Mouse (Mus musculus): ENCODE measurements around the gene Ms4a3. TPM values are rescaled to one million over a fixed set of nuclear protein-coding genes. Genes with fewer than 3 reads are reported as not detected.

Ms4a3 gene
- total RNA-seq, 2 experiments from 2014 or later: not detected

DNA sequence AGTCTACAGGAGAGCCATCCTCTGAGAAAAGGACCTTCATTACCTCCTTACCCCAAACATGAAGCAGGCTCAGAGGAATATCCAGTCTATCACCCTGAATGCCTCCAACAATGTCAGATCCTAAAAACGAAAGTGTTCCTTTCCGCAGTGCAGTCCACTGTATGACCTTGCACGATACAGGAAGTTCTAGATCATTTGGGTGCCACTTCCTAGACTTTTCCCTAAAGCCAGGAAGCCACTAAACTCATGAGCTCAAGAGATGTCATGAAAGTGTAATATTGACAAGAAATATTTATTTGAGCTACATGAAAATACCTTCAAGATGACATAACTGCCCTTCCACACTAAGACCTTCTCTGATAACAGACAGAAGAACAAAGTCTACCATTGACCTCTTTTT lies 39.3 kb downstream of the Ms4a3 start:
- intact Hi-C loops (cut with DNase I): loop anchor here (5.0 kb wide), 1 partner anchor 249 kb away; no protein-coding TSS in a partner anchor
- DNase-seq: no peak

DNA sequence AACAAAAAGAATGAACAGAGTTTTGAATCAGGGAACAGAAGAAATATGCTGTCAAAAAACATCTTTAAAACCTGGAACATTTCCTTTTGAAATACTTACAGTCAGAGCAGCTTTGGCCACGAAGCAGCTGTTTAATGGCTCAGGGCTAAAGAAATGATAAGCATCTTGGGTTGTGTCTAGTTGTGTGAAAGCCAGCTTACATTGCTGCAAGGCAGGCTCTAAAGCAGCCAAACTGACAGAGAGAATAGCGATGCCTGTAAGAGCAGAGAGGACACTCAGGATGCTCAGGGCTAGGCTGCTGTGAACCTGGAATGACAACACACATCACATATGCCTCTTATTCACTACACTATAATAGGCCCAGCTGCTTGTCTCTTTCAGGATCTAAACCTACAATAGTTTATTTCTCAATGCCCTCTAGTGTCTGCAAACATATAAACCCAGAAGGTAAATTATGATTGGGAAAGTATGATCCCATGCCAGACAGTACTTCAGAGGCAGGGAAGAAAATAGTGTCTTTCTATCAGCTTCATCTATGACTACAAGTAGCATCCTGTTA lies 50.7 kb downstream of the Ms4a3 start:
- DNase-seq: no peak
- intact Hi-C loops (cut with DNase I): no loop called here

DNA sequence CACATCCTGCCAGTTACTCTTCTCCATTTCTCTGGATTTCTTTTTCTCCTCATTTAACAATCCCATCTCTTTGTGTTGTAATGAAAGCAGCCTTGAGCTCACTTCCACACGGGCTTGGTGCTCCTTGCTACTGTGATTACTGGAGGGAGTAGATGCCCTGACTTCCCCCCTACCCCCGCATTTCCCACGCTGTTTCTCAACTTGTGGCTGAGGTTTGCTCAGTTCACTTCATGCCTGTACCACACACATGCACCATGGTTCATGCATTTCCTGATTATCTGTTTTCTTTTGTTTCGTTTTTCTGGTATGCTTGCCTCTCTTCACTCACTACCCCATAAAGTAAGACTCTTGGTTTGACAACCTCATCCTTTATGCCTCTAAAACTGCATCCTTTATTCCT lies 51.4 kb downstream of the Ms4a3 start:
- intact Hi-C loops (cut with DNase I): no loop called here
- no peak for DNase-seq

Other genes starting within 250 kb of the Ms4a3 start
- gene Ms4a4c, start 236.1 kb downstream of the Ms4a3 start, total RNA-seq (2021): not detected
- 1 to 10 TPM; 1.1 to 2.4 TPM for gene Ms4a4b, start 197.3 kb downstream of the Ms4a3 start, total RNA-seq (2021)
- 1 to 10 TPM; 5.5 to 7.1 TPM for gene Ms4a6c, start 171.5 kb downstream of the Ms4a3 start, total RNA-seq (2021)
- gene Gm8369, start 154.9 kb downstream of the Ms4a3 start, total RNA-seq (2021): under 1 TPM in 1 of 2 experiments, not detected in 1; 0.24 TPM
- gene Ms4a6b, start 124.3 kb downstream of the Ms4a3 start, total RNA-seq (2021): 1 to 10 TPM; 2.9 to 4.7 TPM
- 1 to 10 TPM; 1.5 TPM for gene Ms4a4d, start 104.0 kb downstream of the Ms4a3 start, total RNA-seq (2021)
- gene Ms4a6d, start 36.0 kb downstream of the Ms4a3 start, total RNA-seq (2021): 1 to 10 TPM; 1.5 to 2.7 TPM
- gene Ms4a2, start 17.1 kb downstream of the Ms4a3 start, total RNA-seq (2021): under 1 TPM in 1 of 2 experiments, not detected in 1; 0.47 TPM
- gene Oosp2, start 19.7 kb upstream of the Ms4a3 start, total RNA-seq (2021): not detected
- gene Oosp1, start 50.3 kb upstream of the Ms4a3 start, total RNA-seq (2021): not detected
- gene Oosp3, start 56.2 kb upstream of the Ms4a3 start, total RNA-seq (2021): not detected
- gene Gif, start 106.7 kb upstream of the Ms4a3 start, total RNA-seq (2021): not detected
- gene Mrpl16, start 129.5 kb upstream of the Ms4a3 start, total RNA-seq (2021): 10 to 100 TPM; 90.2 to 93.8 TPM
- gene Stx3, start 178.6 kb upstream of the Ms4a3 start, total RNA-seq (2021): 1 to 10 TPM; 5.9 to 8.4 TPM
- not detected for gene Olfr1417, start 198.4 kb upstream of the Ms4a3 start, total RNA-seq (2021)
- not detected for gene Olfr1418, start 220.2 kb upstream of the Ms4a3 start, total RNA-seq (2021)
- gene Olfr1419, start 234.3 kb upstream of the Ms4a3 start, total RNA-seq (2021): not detected
- not detected for gene Olfr1420, start 245.7 kb upstream of the Ms4a3 start, total RNA-seq (2021)

All from heart, postnatal 10 days (tissue).